Mouse (Mus musculus): ENCODE data around the gene Gm21518.
"Not testable (repeated sequence)": the region's sequence is repeated elsewhere in the genome, so short reads cannot be mapped to it uniquely, and the experiment has no call there.

Gene Gm21518

GRCm38 (mm10) chrY:62190566-62190965, at the start of gene Gm21518:
TSS of gene Gm21518 (plus strand) at chrY:62190866.
- DNase-seq (ENCODE audit: low read depth, low spot score), result not testable (repeated sequence)
